Mouse (Mus musculus) left cerebral cortex, adult 11 months (tissue): ENCODE data around the gene Mob3a.

Source experiments
- DNase-seq: peaks from one replicate; pipeline ENCODE4 v3.0.0; 2022; ENCODE audit warnings: low spot score

The Mob3a gene

DNA sequence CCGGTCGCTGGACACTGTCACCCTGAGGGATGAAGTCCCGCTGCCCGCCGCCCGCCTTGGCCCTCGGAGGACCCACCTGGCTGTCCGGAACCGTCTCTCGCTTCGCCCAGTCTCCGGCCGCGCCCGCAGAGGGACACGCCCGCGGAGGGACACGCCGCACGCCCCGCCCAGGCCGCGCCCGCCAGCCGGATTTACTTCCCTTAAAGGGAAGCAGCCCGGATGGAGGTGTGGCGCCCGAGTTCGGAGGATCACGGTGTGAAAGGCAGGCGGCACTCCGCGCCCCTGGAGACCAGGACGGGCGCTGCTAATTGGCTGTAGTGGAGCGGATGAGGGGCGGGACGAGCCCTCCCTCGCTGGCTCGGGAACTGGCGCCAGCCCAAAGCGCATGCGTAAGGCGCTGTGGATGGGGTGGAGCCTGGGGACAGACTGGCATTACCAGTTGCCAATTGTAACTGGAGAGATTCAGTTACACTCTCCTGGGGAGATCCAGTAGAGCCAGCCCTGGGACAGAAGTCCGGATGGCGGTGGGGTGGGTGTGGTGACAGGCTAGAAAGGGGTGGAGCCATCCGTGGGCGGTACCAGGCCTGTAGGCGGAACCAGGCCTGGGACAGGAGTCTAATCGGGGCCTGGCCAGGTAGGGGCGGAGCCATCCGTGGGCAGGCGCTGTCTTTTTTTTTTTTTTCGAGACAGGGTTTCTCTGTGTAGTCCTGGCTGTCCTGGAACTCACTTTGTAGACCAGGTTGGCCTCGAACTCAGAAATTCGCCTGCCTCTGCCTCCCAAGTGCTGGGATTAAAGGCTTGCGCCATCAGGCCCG is at the start of gene Mob3a, which contains the start of gene Izumo4:
Gene Mob3a, minus strand, starts transcription at position 257 of the 815 bp plus-strand sequence.
Gene Izumo4, plus strand, starts transcription at position 464 of the 815 bp plus-strand sequence.
- DNase-seq: peak; percentile 98

DNA sequence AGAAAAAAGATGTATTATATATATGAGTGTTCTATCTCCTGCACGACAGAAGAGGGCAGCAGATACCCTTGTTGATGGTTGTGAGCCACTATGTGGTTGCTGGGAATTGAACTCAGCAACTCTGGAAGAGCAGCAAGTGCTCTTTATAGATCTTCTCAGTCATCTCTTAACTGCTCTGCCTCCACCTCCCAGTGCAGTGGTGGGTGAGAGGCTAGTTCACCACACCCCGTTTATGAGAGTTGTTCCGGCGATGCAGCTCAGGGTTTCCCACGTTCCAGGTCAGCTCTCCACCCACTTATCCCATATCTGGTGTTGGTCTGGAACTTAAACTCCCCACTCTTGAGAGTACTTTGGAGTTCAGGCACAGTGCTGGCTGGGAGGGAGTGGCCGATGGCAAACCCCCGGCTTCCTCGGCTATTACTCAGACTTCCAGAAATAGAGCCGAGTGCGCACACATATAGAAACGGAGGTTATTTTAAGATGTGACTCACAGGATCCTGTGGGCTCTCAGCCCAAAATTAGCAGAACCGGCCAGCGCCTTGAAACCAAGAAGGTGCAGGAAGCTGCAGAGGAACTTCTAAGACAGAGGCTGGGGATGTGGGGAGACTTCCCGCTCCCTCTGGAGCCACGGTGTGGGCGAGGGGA is 49.5 kb upstream of the Mob3a start:
- peak; percentile 65 for DNase-seq

DNA sequence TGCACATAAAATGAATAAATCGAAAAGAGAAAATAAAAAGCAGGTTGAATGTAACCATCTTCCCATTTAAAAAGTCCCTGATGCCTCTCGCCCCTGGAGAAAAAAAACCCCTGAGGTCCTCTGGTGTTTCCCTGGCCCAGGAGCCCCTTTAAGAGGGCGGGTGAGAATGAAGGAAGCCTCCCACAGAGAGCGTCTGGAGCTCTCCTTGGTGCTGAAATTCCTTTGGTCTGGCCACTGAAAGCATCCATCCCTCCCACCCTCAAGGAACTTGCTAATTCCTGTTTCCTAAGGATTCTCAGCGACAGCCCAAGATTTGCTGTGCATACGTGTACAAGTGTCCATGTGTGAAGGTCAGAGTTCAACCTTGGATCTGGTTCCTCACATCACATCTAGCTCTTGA is 46.8 kb upstream of the Mob3a start:
- DNase-seq: no peak

DNA sequence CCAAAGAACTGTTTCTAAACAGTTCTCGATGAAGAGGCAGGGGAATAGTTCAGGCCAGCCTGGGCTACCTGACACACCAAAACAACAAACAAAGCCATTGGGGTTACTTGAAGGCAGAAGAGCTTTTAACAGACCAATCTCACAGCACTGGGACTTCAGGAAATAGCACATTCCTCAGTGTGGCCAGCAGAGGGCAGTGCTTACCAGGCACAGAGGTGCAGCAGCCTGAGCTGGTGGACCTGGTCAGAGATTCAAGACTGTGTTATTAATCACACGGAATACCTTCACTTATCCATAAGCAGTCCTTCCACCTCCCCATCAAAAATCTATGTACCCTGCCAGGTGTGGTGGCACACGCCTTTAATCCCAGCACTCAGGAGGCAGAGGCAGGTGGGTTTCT is 45.6 kb upstream of the Mob3a start:
- DNase-seq: no peak

DNA sequence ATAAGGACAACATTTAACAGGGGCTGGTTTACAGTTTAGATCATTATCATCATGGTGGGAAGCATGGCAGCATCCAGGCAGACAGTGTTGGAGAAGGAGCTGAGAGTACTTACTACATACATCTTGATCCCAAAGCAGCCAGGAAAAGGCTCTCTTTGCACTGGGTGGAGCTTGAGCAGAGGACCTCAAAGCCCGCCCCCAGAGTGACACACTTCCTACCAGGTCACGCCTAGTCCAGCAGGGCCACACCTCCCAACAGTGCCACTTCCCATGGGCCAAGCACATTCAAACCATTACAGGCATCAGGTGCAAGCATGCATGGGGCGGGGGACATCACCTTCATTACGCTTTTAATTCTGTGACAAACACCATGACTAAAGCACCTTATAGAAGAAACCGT is 42.5 kb upstream of the Mob3a start:
- DNase-seq: no peak

DNA sequence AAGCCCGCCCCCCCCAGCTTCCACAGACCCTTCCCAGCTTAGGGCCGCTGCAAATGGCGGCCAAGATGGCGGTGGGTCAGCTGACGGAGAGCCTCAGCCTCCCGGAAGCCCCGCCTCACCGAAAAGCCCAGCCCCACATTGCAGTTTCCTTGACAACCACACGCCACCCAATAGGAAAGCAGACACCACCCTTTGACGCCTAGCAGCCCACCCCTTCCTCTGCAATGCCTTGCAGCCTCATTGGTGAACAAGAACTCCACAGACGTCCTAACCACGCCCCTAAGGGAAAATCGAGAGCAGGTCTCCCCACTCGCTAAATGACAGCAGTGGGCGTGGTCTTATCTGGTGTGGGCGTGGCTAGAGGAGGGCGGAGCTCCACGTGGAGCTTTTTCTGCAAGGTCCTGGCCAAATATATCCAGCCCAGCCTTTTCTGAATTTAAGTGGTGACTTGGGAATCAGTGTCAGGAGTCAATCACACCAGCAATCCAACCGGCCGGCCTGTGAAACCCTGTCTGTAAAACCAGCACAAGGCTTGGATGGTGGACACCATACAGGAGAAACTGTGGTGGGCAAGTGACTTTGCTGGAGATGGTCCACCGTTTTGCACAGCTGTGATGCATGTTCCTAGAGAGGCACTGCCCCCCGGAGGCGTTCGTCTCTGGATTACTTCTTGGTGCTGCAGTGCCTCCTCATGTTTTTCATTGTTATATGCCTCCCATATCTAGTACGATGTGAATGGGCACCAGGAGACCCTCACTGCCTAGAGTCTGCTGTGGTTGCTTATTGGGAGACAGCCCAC is 40.6 kb upstream of the Mob3a start, which contains the start of gene Ap3d1:
Gene Ap3d1, minus strand, starts transcription at position 85 of the 799 bp plus-strand sequence.
- peak; percentile 98 for DNase-seq

DNA sequence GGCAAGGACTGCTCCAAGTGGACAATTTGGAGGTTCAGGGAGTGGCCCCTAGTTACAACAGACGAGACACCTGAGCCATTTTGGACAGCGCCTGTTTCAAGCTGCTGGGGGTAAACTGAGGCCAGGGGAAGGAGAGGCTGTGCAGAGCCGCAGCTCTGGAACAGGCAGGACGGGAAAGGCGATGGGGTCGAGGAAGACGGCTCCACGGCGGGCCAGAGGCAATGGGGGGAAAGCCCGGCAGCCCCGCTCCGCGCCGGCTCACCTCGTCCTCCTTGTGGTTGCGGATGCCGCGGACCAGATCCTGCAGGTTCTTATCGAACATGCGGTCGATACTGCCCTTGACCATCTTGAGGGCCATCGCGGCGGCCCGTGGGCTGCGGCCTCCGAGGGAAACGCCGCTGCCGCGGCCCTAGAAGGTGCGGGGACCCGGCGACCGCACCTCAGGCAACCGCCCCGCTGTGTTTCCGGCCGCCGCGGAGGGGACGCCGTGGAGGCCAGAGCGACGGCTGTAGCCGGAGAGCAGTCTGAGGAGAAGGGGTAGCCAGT is 39.9 kb upstream of the Mob3a start:
- DNase-seq: no peak

DNA sequence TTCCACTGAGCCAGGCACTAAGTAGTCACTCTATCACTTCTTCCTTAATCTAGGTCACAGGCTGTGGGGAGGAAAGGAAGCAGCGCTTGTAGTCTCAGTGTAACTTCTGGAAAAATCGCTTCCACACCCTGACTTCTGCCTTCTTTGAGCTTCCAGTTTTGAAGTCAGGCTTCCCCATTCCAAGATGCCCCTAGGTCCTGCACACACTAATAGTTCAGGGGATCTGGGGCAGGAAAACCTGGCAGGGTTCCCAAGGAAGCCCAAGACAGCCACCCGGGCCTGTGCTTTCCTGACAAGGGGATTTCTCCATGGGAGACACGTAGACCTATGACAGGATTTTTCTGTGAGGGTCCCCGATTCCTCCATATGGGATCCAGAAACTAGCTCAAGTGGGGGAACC is 39.4 kb upstream of the Mob3a start:
- no peak for DNase-seq

DNA sequence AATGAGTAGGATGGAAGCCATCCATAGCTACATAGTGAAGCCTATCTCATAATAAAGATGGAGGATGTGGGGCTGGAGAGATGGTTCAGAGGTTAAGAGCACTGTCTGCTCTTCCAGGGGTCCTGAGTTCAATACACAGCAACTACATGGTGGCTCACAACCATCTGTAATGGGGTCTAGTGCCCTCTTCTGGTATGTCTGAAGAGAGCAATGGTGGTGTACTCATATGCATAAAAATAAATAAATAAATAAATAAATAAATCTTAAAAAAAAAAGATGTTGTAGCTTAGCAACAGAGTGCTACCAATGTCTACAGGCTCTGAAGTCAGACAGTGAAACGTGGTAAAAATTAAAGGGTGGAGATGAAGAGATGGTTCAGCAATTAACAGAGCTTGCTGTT is 36.9 kb upstream of the Mob3a start:
- no peak for DNase-seq

DNA sequence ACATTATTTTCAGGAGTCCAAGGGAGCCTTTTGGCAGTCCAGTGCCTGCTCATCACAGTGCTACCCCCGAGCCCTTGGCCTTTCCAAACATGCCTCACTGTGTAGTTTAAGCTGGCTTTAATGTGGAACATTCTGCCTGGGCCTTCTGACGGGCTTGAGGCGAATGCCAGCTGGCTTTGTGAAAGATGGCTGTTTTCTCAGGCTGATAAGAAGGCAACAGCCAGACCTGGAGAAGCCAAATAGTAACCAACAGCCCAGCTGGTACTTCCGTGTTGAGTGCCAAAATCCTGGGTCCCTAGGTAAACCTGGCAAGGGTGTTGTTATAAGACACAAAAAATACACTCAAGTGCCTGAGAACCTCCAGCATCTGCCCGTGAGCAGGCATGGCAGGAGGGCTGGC is 35.0 kb upstream of the Mob3a start:
- no peak for DNase-seq

DNA sequence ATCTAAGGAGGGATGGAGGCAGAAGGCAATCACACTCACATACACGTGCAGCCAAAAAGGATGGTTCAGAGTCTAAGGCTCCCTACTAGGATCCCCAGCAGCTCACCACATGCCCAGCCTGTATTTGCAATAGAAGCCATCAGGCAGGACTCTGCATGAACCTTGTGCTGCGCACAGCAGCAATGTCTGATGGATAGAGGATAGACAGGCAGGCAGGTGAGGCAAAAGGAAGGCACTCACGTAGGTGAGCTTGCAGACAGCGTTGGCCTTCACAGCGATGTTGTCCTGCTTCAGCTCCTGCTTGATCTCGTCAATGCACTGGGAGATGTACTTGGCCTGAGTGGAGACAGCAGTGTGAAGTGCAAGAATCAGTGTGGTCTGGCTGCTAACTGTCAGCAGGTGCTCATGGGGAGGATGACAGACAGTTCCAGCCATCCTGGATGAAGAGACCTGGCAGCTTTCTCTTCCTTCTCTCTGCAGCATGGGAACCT is 30.9 kb upstream of the Mob3a start:
- DNase-seq: no peak

DNA sequence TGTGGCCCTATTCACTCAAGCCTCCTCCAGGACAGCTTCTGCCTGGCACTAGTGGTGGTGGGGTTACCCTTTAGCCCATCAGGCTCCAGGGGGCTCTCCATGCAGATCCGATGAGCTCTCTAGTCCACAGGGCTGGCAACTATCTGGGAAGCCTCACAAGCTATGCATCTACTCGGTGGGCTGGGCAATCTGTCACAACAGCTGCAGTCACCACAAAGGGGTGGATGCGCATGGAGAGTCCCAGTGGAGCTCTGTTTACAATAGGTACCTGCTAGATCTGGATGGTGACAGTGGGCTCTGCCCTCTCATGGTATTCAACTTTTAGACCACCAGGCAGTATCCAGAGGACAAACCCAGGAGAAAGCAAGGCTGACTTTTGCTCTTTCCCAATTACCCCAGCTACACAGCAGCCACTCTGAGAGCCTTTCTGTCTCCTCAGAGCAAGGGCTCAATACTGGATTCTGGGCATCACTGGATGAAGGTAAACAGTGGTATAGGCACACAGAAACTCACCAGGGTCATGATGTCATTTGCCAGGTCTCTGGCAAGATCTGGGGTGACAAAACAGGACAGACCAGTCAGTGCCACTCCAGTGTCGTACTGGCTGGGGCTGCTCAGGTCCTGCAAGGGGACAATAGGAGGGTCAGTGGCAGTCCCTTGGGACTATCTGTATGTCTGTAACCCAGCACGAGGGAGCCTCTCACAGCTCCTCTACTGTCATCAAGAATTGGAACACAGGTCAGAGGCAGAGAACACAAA is 25.8 kb upstream of the Mob3a start:
- DNase-seq: no peak

DNA sequence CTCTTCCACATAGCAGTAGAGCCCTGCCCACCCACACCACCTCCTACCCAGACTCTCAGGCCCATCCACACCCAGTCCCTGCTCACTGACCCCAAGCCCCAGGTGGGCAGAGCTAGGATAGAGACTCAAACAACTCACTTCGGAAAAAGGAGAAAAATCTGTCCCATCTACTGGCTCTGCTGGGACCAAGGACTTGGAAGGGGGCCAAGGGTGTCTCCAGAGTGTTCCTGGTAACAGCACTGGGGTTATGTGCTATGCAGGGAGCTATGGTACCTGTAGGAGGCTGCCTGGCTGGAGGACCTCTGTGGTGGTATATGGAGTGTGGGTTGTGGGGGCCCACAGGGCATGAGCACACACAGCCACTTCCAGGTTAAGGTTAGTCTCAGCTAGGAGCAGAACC is 15.5 kb upstream of the Mob3a start:
- DNase-seq: no peak

DNA sequence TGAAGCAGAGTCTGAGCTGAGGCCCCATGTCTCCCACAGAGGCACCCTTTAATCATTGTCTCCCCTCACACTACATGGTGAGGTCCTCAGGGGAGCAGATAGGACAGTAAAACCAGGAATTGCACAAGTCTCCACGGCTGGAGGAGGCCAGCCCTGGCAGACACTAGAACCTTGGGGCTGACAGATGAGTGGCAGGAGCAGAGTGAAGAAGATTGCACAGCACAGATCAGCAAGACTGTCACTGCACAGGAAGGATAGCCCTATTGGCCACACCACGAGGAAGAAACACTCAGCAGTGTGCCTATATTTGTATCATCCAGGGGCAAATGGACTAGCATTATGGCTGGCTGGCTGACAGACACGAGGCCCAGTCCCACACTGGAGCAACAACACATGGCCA is 9.1 kb upstream of the Mob3a start:
- DNase-seq: no peak

DNA sequence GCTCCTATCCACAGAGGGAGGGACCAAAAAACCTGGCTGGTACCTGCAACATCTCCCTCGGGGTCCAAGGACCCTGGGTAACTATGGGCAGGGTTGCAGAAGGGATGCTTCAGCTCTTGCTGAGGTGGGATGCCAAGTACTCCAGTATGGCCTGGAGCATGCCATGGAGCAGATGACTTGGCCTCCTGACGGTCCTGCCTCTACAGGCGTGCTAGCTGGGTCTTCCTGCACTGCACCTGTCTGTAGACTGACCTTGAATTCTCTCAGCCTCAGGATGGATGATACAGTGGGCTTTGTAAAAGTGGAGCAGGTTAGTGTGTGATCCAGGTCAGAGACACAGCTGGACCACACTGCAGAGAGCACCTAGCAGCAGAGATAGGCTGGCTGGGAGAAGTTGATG is 3.7 kb upstream of the Mob3a start:
- no peak for DNase-seq

DNA sequence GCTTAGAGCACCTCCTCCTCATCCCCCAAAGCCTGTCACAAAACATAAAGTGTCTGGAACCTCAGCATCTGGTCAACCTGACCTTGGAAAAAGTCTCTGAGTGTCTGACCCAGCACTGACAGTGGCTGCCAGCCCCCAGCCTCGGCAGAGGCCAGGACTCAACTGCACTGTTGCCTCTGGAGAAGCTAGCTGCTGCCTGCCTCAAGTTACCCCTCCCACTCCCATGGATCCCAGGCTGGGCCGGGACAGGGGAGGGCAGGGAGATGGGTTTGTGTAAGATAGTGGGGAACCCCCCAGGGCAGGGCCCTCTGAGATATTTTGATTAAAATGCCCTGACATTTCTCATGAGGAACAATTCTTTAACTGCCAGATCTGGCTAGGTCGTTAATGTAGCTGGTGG is 3.3 kb upstream of the Mob3a start:
- no peak for DNase-seq

DNA sequence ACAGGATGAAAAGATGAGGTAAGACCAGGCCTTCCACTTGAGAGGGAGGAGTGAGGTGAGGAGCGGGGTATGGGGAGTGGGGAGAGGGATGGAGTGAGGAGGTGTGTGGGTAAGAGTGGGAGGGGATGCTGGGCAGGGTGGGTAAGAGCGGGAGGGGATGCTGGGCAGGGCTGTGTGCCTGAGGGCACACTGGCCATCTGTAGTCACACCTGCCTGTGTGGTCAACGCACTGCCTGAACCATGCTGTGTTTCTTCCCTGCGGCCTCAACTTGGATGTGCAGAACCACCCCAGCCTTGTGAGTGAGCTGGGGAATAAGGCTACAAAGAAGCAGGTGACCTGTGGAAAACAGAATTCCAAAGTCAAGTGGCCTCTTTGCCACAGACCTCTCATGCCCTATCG is 2.6 kb upstream of the Mob3a start:
- DNase-seq: no peak

DNA sequence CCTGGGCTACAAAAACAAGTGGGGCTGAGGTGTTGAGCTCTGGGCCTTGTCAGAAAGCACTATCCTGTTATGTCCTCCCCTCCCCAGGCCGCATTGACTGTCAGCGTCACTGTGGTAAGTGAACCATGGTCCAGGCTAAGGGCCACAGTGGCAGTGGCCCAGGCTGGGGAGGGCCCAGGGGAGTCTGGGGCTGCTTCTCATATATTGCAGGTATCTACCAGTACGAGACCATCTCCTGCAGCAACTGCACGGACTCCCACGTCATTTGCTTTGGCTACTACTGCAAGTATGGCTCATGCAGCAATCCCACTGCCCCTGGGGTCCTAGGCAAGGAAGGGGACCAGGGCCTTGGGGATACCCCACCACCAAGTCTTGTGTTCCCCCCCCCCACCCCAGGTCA is 1.9 kb upstream of the Mob3a start:
- no peak for DNase-seq

DNA sequence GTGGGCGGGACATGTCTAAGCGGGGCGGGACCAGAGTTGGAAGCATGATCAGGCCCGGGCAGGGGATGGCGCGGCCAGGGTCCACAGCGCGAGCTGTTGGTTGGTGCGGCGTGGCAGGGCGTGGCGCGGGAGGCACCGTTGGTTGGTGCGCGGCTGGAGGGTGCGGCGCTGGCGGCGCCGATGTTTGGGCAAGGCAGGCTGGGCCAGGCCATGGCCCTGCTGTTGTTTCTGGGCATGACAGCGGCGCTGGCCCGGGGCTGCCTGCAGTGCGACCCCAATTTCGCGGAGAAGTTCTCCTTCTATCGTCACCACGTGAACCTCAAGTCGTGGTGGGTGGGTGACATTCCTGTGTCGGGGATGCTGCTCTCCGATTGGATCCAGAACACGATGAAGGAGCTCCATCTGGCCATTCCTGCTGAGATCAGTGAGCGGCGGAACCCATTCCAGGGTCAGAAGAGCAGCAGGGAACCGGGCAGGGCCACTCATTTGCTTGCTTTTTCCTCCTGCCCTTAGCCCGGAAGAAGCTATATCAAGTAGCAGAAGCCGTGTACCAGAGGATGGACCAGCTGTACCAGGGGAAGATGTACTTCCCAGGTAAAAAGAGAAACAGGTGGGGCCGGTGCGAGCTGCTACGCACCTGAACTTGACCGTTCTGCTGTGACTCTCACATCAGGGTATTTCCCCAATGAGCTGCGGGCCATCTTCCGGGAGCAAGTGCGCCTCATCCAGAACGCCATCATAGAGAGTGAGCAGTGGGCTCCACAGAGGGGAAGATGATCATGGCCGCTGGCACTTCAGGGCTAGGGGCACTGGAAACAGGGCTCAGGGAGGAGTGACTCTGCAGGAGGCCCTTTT is 986 bp upstream of the Mob3a start:
- peak; percentile 93 for DNase-seq

DNA sequence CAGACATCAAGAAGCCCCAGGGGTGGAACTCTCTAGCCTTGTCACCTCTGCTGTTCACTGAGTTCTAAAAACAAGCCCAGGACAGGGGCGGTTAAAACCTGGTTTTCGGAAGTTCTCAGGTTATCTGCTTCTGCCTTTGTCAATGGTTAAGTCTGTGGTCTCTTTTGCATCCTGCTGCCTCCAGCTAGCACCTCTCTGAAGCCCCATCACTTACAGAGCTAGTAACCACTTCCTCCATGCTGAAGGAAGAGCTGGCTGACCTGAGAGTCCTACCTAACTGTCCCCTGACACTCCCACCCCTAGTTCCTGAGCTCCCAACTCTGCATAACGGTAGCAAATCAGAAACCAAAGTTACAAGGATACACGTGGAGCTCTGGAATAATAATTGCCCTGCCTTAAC is 1.0 kb downstream of the Mob3a start:
- DNase-seq: no peak
